Mouse (Mus musculus): ENCODE measurements around the gene Zfp704. TPM values are rescaled to one million over a fixed set of nuclear protein-coding genes. Genes with fewer than 3 reads are reported as not detected.

Gene Zfp704
- polyA plus RNA-seq, 1 experiment: 0.80 TPM

- no peaks in the 10 kb centered on the region for H3K79me2 ChIP-seq (ENCODE audit: control insufficient read depth, insufficient read depth)
- no peaks in the 10 kb centered on the region for H3K36me3 ChIP-seq (ENCODE audit: control insufficient read depth, insufficient read depth)
- no peak for TF ChIP-seq MAX (IDR thresholded peaks at IDR 0.05; ENCODE audit: low read depth)
- TF ChIP-seq REST (IDR thresholded peaks at IDR 0.05; ENCODE audit: insufficient read depth, insufficient read length): no peak
- no peak for TF ChIP-seq USF1 (IDR thresholded peaks at IDR 0.05; ENCODE audit: low read depth)
- no peak for TF ChIP-seq MYOG (IDR thresholded peaks at IDR 0.05; ENCODE audit: control insufficient read depth in 1 of 3, insufficient read depth in 1 of 3, insufficient read length in 2 of 3, low read depth in 2 of 3)
- TF ChIP-seq TCF12 (IDR thresholded peaks at IDR 0.05; ENCODE audit: insufficient read depth, poor library complexity, severe bottlenecking): no peak
- TF ChIP-seq CEBPB (IDR thresholded peaks at IDR 0.05; ENCODE audit: insufficient read depth, poor library complexity, severe bottlenecking): no peak
- TF ChIP-seq TCF3 (IDR thresholded peaks at IDR 0.05; ENCODE audit: insufficient read length, low read depth): no peak
- no peak for TF ChIP-seq E2F4 (IDR thresholded peaks at IDR 0.05; ENCODE audit: insufficient read depth)
- TF ChIP-seq SRF (IDR thresholded peaks at IDR 0.05; ENCODE audit: control insufficient read depth, insufficient read length, low read depth): no peak
- no peak for TF ChIP-seq POLR2A (IDR thresholded peaks at IDR 0.05; ENCODE audit: insufficient read length, low read depth)
- no peak for TF ChIP-seq POLR2AphosphoS2 (IDR thresholded peaks at IDR 0.05; ENCODE audit: insufficient read length, low read depth)
- TF ChIP-seq MYOD1 (IDR thresholded peaks at IDR 0.05; ENCODE audit: control insufficient read depth in 1 of 3, insufficient read length in 2 of 3, low read depth in 2 of 3): no peak
- no peaks in the 10 kb centered on the region for H3K27me3 ChIP-seq (ENCODE audit: control insufficient read depth, insufficient read depth, insufficient read length)
- no peak overlapping the region for H3K4me3 ChIP-seq
- no peak overlapping the region for H3ac ChIP-seq (ENCODE audit: control insufficient read depth, insufficient read length)
- H3K4me2 ChIP-seq (ENCODE audit: low read depth): no peak overlapping the region
Observed at GRCm38 (mm10) chr3:9543463-9543862, 66.4 kb downstream of the Zfp704 start.

GRCm38 (mm10) chr3:9541561-9541960 lies 68.3 kb downstream of the Zfp704 start:
- Histone ChIP-seq H3K36me3 (ENCODE audit: control insufficient read depth, insufficient read depth) (no peaks in the 10 kb centered on the region), H3K4me3 (no peak overlapping the region), H3K79me2 (ENCODE audit: control insufficient read depth, insufficient read depth) (peaks cover 3% of the 10 kb centered on the region), H3K27me3 (ENCODE audit: control insufficient read depth, insufficient read depth, insufficient read length) (no peaks in the 10 kb centered on the region), H3K4me2 (ENCODE audit: low read depth) (no peak overlapping the region), H3ac (ENCODE audit: control insufficient read depth, insufficient read length) (no peak overlapping the region)
- TF ChIP-seq CEBPB (IDR thresholded peaks at IDR 0.05; ENCODE audit: insufficient read depth, poor library complexity, severe bottlenecking): no peak
- TF ChIP-seq SRF (IDR thresholded peaks at IDR 0.05; ENCODE audit: control insufficient read depth, insufficient read length, low read depth): no peak
- TF ChIP-seq MYOG (IDR thresholded peaks at IDR 0.05; ENCODE audit: control insufficient read depth in 1 of 3, insufficient read depth in 1 of 3, insufficient read length in 2 of 3, low read depth in 2 of 3): no peak
- no peak for TF ChIP-seq TCF12 (IDR thresholded peaks at IDR 0.05; ENCODE audit: insufficient read depth, poor library complexity, severe bottlenecking)
- TF ChIP-seq REST (IDR thresholded peaks at IDR 0.05; ENCODE audit: insufficient read depth, insufficient read length): no peak
- TF ChIP-seq MAX (IDR thresholded peaks at IDR 0.05; ENCODE audit: low read depth): no peak
- no peak for TF ChIP-seq POLR2A (IDR thresholded peaks at IDR 0.05; ENCODE audit: insufficient read length, low read depth)
- no peak for TF ChIP-seq POLR2AphosphoS2 (IDR thresholded peaks at IDR 0.05; ENCODE audit: insufficient read length, low read depth)
- no peak for TF ChIP-seq MYOD1 (IDR thresholded peaks at IDR 0.05; ENCODE audit: control insufficient read depth in 1 of 3, insufficient read length in 2 of 3, low read depth in 2 of 3)
- TF ChIP-seq TCF3 (IDR thresholded peaks at IDR 0.05; ENCODE audit: insufficient read length, low read depth): no peak
- no peak for TF ChIP-seq USF1 (IDR thresholded peaks at IDR 0.05; ENCODE audit: low read depth)
- TF ChIP-seq E2F4 (IDR thresholded peaks at IDR 0.05; ENCODE audit: insufficient read depth): no peak

- Histone ChIP-seq H3K79me2 (ENCODE audit: control insufficient read depth, insufficient read depth) (peaks cover 3% of the 10 kb centered on the region), H3K4me2 (ENCODE audit: low read depth) (no peak overlapping the region), H3K27me3 (ENCODE audit: control insufficient read depth, insufficient read depth, insufficient read length) (no peaks in the 10 kb centered on the region), H3K36me3 (ENCODE audit: control insufficient read depth, insufficient read depth) (no peaks in the 10 kb centered on the region), H3K4me3 (no peak overlapping the region), H3ac (ENCODE audit: control insufficient read depth, insufficient read length) (no peak overlapping the region)
- TF ChIP-seq SRF (IDR thresholded peaks at IDR 0.05; ENCODE audit: control insufficient read depth, insufficient read length, low read depth) (no peak), E2F4 (IDR thresholded peaks at IDR 0.05; ENCODE audit: insufficient read depth) (no peak), MAX (IDR thresholded peaks at IDR 0.05; ENCODE audit: low read depth) (no peak), MYOG (IDR thresholded peaks at IDR 0.05; ENCODE audit: control insufficient read depth in 1 of 3, insufficient read depth in 1 of 3, insufficient read length in 2 of 3, low read depth in 2 of 3) (no peak), TCF3 (IDR thresholded peaks at IDR 0.05; ENCODE audit: insufficient read length, low read depth) (no peak), POLR2AphosphoS2 (IDR thresholded peaks at IDR 0.05; ENCODE audit: insufficient read length, low read depth) (no peak), POLR2A (IDR thresholded peaks at IDR 0.05; ENCODE audit: insufficient read length, low read depth) (no peak), TCF12 (IDR thresholded peaks at IDR 0.05; ENCODE audit: insufficient read depth, poor library complexity, severe bottlenecking) (no peak), REST (IDR thresholded peaks at IDR 0.05; ENCODE audit: insufficient read depth, insufficient read length) (no peak), USF1 (IDR thresholded peaks at IDR 0.05; ENCODE audit: low read depth) (no peak), CEBPB (IDR thresholded peaks at IDR 0.05; ENCODE audit: insufficient read depth, poor library complexity, severe bottlenecking) (no peak), MYOD1 (IDR thresholded peaks at IDR 0.05; ENCODE audit: control insufficient read depth in 1 of 3, insufficient read length in 2 of 3, low read depth in 2 of 3) (no peak)
Observed at GRCm38 (mm10) chr3:9538510-9538909, 71.4 kb downstream of the Zfp704 start.

- TF ChIP-seq MYOG (IDR thresholded peaks at IDR 0.05; ENCODE audit: control insufficient read depth in 1 of 3, insufficient read depth in 1 of 3, insufficient read length in 2 of 3, low read depth in 2 of 3) (no peak), POLR2AphosphoS2 (IDR thresholded peaks at IDR 0.05; ENCODE audit: insufficient read length, low read depth) (no peak), USF1 (IDR thresholded peaks at IDR 0.05; ENCODE audit: low read depth) (no peak)
- H3K27me3 ChIP-seq (ENCODE audit: control insufficient read depth, insufficient read depth, insufficient read length): no peaks in the 10 kb centered on the region
- no peaks in the 10 kb centered on the region for H3K36me3 ChIP-seq (ENCODE audit: control insufficient read depth, insufficient read depth)
- no peak overlapping the region for H3ac ChIP-seq (ENCODE audit: control insufficient read depth, insufficient read length)
- H3K79me2 ChIP-seq (ENCODE audit: control insufficient read depth, insufficient read depth): peaks cover 3% of the 10 kb centered on the region
- no peak overlapping the region for H3K4me3 ChIP-seq
- no peak overlapping the region for H3K4me2 ChIP-seq (ENCODE audit: low read depth)
Observed at GRCm38 (mm10) chr3:9537889-9538288, 72.0 kb downstream of the Zfp704 start.
